Mouse (Mus musculus): Measurements from ENCODE around the gene A630001G21Rik. TPM values are rescaled to one million over a fixed set of nuclear protein-coding genes. Genes with fewer than 3 reads are reported as not detected.
"Not testable (repeated sequence)": the region's sequence is repeated elsewhere in the genome, so short reads cannot be mapped to it uniquely, and the experiment has no call there.

The A630001G21Rik gene
- polyA plus RNA-seq (2012; rRNA removed) (2.8 and 3.1 TPM in 2 replicates), polyA plus RNA-seq (2014; fragmentation: Nextera tagmentation; extraction: Ambion mirVana) (1.4 and 1.7 TPM in 2 replicates)

GRCm38 (mm10) chr1:85778436-85778835 is at the start of gene A630001G21Rik:
Gene A630001G21Rik, minus strand, starts transcription at chr1:85778643.
- H3K4me1 ChIP-seq (ENCODE audit: control insufficient read depth, insufficient read depth, low read length): no peaks in the 10 kb centered on the region
- H3K4me3 ChIP-seq (replicated peaks; ENCODE audit: low read length): no peak within 1 kb of the TSS
- no peaks in the 10 kb centered on the region for H3K9me3 ChIP-seq (ENCODE audit: control insufficient read depth, low read length)
- no peaks in the 10 kb centered on the region for H3K36me3 ChIP-seq (ENCODE audit: control insufficient read depth, insufficient read depth, low read length)
- WGBS: 85% methylated on average over 4 of the region's 4 CpGs
- no peak for TF ChIP-seq POLR2A (IDR thresholded peaks at IDR 0.05; ENCODE audit: borderline replicate concordance, extremely low read depth, insufficient read depth, insufficient read length)
- H3K27me3 ChIP-seq (ENCODE audit: control insufficient read depth, insufficient read depth, low read length): no peaks in the 10 kb centered on the region
- no peak within 1 kb of the TSS for H3K27ac ChIP-seq (replicated peaks; ENCODE audit: low read depth, low read length)
- ATAC-seq (ENCODE audit: low FRiP score, low read depth): no peak
- no peak within 1 kb of the TSS for H3K4me2 ChIP-seq (replicated peaks; ENCODE audit: low read depth, low read length, severe bottlenecking)
- no peak within 1 kb of the TSS for H3K9ac ChIP-seq (ENCODE audit: low read depth, low read length, severe bottlenecking)
- DNase-seq (ENCODE audit: low spot score): no peak

- no peak for TF ChIP-seq POLR2A (IDR thresholded peaks at IDR 0.05; ENCODE audit: borderline replicate concordance, extremely low read depth, insufficient read depth, insufficient read length)
- no peak for DNase-seq (ENCODE audit: low spot score)
- no peak overlapping the region for H3K27ac ChIP-seq (replicated peaks; ENCODE audit: low read depth, low read length)
Observed at GRCm38 (mm10) chr1:85827166-85827565, 48.7 kb upstream of the A630001G21Rik start.

GRCm38 (mm10) chr1:85824905-85825304 is 46.5 kb upstream of the A630001G21Rik start:
- no peak overlapping the region for H3K27ac ChIP-seq (replicated peaks; ENCODE audit: low read depth, low read length)
- ATAC-seq (ENCODE audit: low FRiP score, low read depth): no peak
- H3K4me3 ChIP-seq (replicated peaks; ENCODE audit: low read length): no peak overlapping the region
- H3K9me3 ChIP-seq (ENCODE audit: control insufficient read depth, low read length): no peaks in the 10 kb centered on the region
- H3K27me3 ChIP-seq (ENCODE audit: control insufficient read depth, insufficient read depth, low read length): no peaks in the 10 kb centered on the region
- no peaks in the 10 kb centered on the region for H3K4me1 ChIP-seq (ENCODE audit: control insufficient read depth, insufficient read depth, low read length)
- TF ChIP-seq POLR2A (IDR thresholded peaks at IDR 0.05; ENCODE audit: borderline replicate concordance, extremely low read depth, insufficient read depth, insufficient read length): no peak
- H3K4me2 ChIP-seq (replicated peaks; ENCODE audit: low read depth, low read length, severe bottlenecking): no peak overlapping the region
- peaks cover 26% of the 10 kb centered on the region for H3K36me3 ChIP-seq (ENCODE audit: control insufficient read depth, insufficient read depth, low read length)
- no peak for DNase-seq (ENCODE audit: low spot score)
- 76% methylated on average over 3 of the region's 3 CpGs for WGBS
- H3K9ac ChIP-seq (ENCODE audit: low read depth, low read length, severe bottlenecking): no peak overlapping the region

More at GRCm38 (mm10) chr1:85827166-85827565, 48.7 kb upstream of the A630001G21Rik start:
- no peak overlapping the region for H3K4me2 ChIP-seq (replicated peaks; ENCODE audit: low read depth, low read length, severe bottlenecking)
- WGBS: 60% methylated on average over 5 of the region's 5 CpGs
- no peaks in the 10 kb centered on the region for H3K9me3 ChIP-seq (ENCODE audit: control insufficient read depth, low read length)
- no peak for ATAC-seq (ENCODE audit: low FRiP score, low read depth)
- H3K9ac ChIP-seq (ENCODE audit: low read depth, low read length, severe bottlenecking): no peak overlapping the region
- H3K4me3 ChIP-seq (replicated peaks; ENCODE audit: low read length): no peak overlapping the region
- no peaks in the 10 kb centered on the region for H3K27me3 ChIP-seq (ENCODE audit: control insufficient read depth, insufficient read depth, low read length)
- peaks cover 9% of the 10 kb centered on the region for H3K36me3 ChIP-seq (ENCODE audit: control insufficient read depth, insufficient read depth, low read length)
- H3K4me1 ChIP-seq (ENCODE audit: control insufficient read depth, insufficient read depth, low read length): no peaks in the 10 kb centered on the region

- no peak overlapping the region for H3K4me3 ChIP-seq (replicated peaks; ENCODE audit: low read length)
- ATAC-seq (ENCODE audit: low FRiP score, low read depth) (no peak), DNase-seq (ENCODE audit: low spot score) (no peak)
- H3K36me3 ChIP-seq (ENCODE audit: control insufficient read depth, insufficient read depth, low read length): peaks cover 40% of the 10 kb centered on the region
- TF ChIP-seq POLR2A (IDR thresholded peaks at IDR 0.05; ENCODE audit: borderline replicate concordance, extremely low read depth, insufficient read depth, insufficient read length): no peak
- 92% methylated on average over 8 of the region's 8 CpGs for WGBS
- no peak overlapping the region for H3K27ac ChIP-seq (replicated peaks; ENCODE audit: low read depth, low read length)
- no peak overlapping the region for H3K4me2 ChIP-seq (replicated peaks; ENCODE audit: low read depth, low read length, severe bottlenecking)
- no peaks in the 10 kb centered on the region for H3K4me1 ChIP-seq (ENCODE audit: control insufficient read depth, insufficient read depth, low read length)
- no peak overlapping the region for H3K9ac ChIP-seq (ENCODE audit: low read depth, low read length, severe bottlenecking)
- no peaks in the 10 kb centered on the region for H3K9me3 ChIP-seq (ENCODE audit: control insufficient read depth, low read length)
- H3K27me3 ChIP-seq (ENCODE audit: control insufficient read depth, insufficient read depth, low read length): no peaks in the 10 kb centered on the region
Observed at GRCm38 (mm10) chr1:85822239-85822638, 43.8 kb upstream of the A630001G21Rik start.

GRCm38 (mm10) chr1:85819695-85820094 is 41.3 kb upstream of the A630001G21Rik start:
- no peak for ATAC-seq (ENCODE audit: low FRiP score, low read depth)
- TF ChIP-seq POLR2A (IDR thresholded peaks at IDR 0.05; ENCODE audit: borderline replicate concordance, extremely low read depth, insufficient read depth, insufficient read length): no peak
- no peak for DNase-seq (ENCODE audit: low spot score)
- no peak overlapping the region for H3K4me3 ChIP-seq (replicated peaks; ENCODE audit: low read length)
- H3K9me3 ChIP-seq (ENCODE audit: control insufficient read depth, low read length): no peaks in the 10 kb centered on the region
- H3K4me1 ChIP-seq (ENCODE audit: control insufficient read depth, insufficient read depth, low read length): no peaks in the 10 kb centered on the region
- no peak overlapping the region for H3K27ac ChIP-seq (replicated peaks; ENCODE audit: low read depth, low read length)
- WGBS: 96% methylated on average over 1 of the region's 1 CpGs
- H3K36me3 ChIP-seq (ENCODE audit: control insufficient read depth, insufficient read depth, low read length): peaks cover 40% of the 10 kb centered on the region
- no peak overlapping the region for H3K4me2 ChIP-seq (replicated peaks; ENCODE audit: low read depth, low read length, severe bottlenecking)
- no peak overlapping the region for H3K9ac ChIP-seq (ENCODE audit: low read depth, low read length, severe bottlenecking)
- no peaks in the 10 kb centered on the region for H3K27me3 ChIP-seq (ENCODE audit: control insufficient read depth, insufficient read depth, low read length)

- Histone ChIP-seq H3K9me3 (ENCODE audit: control insufficient read depth, low read length) (no peaks in the 10 kb centered on the region), H3K4me2 (replicated peaks; ENCODE audit: low read depth, low read length, severe bottlenecking) (no peak overlapping the region), H3K27me3 (ENCODE audit: control insufficient read depth, insufficient read depth, low read length) (no peaks in the 10 kb centered on the region), H3K27ac (replicated peaks; ENCODE audit: low read depth, low read length) (no peak overlapping the region), H3K4me1 (ENCODE audit: control insufficient read depth, insufficient read depth, low read length) (no peaks in the 10 kb centered on the region; the same call in 1 of the 2 replicates), H3K9ac (ENCODE audit: low read depth, low read length, severe bottlenecking) (no peak overlapping the region), H3K4me3 (replicated peaks; ENCODE audit: low read length) (no peak overlapping the region), H3K36me3 (ENCODE audit: control insufficient read depth, insufficient read depth, low read length) (peaks cover 37% of the 10 kb centered on the region)
- no peak for DNase-seq (ENCODE audit: low spot score)
- ATAC-seq (ENCODE audit: low FRiP score, low read depth): no peak
- no peak for TF ChIP-seq POLR2A (IDR thresholded peaks at IDR 0.05; ENCODE audit: borderline replicate concordance, extremely low read depth, insufficient read depth, insufficient read length)
- 96% methylated on average over 6 of the region's 6 CpGs for WGBS
Observed at GRCm38 (mm10) chr1:85818121-85818520, 39.7 kb upstream of the A630001G21Rik start.

- peaks cover 10% of the 10 kb centered on the region for H3K36me3 ChIP-seq (ENCODE audit: control insufficient read depth, insufficient read depth, low read length)
- H3K9me3 ChIP-seq (ENCODE audit: control insufficient read depth, low read length); H3K9ac ChIP-seq (ENCODE audit: low read depth, low read length, severe bottlenecking); DNase-seq (ENCODE audit: low spot score); H3K4me2 ChIP-seq (replicated peaks; ENCODE audit: low read depth, low read length, severe bottlenecking); H3K27me3 ChIP-seq (ENCODE audit: control insufficient read depth, insufficient read depth, low read length); H3K4me3 ChIP-seq (replicated peaks; ENCODE audit: low read length); ATAC-seq (ENCODE audit: low FRiP score, low read depth); H3K27ac ChIP-seq (replicated peaks; ENCODE audit: low read depth, low read length); H3K4me1 ChIP-seq (ENCODE audit: control insufficient read depth, insufficient read depth, low read length): not testable (repeated sequence)
Observed at GRCm38 (mm10) chr1:85814213-85814612, 35.8 kb upstream of the A630001G21Rik start.

Data from limb, embryonic 14.5 days (tissue).